Mouse (Mus musculus): ENCODE data around the gene Myocd.

DNA sequence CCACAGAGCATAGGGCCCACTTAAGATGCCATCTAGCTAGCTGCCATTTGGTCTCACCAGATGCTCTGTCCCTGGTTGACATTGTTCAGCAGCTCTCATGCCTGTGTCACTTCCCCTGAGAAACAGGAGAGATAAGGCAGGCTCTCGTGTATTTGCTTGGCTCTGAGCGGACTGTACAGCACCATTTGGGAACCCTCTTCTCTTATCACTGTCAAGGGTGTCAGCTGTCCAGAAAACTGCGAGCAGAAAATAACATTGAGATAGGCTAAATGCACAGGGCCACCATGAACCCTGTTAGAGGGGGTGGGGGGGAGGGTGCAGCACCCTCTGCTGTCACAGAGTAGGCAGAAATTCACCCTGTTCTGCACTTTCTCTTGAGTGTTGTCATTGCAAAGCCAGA is 34.0 kb upstream of the Myocd start:
- TF ChIP-seq CTCF (IDR thresholded peaks at IDR 0.05; ENCODE audit: borderline replicate concordance, control insufficient read depth, extremely low read depth, insufficient read depth, low read length, poor library complexity) (no peak), POLR2A (IDR thresholded peaks at IDR 0.05; ENCODE audit: control insufficient read depth, extremely low read depth, insufficient read depth, low read length, poor library complexity) (no peak)
